Mouse (Mus musculus) thymus, postnatal 25 days (tissue): ENCODE data around the gene Krt77.

Experiments
- DNase-seq: peaks from one replicate; pipeline ENCODE4 v3.0.0; 2022

The Krt77 gene

GRCm38 (mm10) chr15:101869431-101869830, at the start of gene Krt77:
TSS of gene Krt77 (minus strand) at chr15:101869705.
- no peak for DNase-seq

GRCm38 (mm10) chr15:101916072-101916471, 46.6 kb upstream of the Krt77 start:
- no peak for DNase-seq

- no peak for DNase-seq
These were observed 35.3 kb upstream of the Krt77 start for GRCm38 (mm10) chr15:101904849-101905248.

- no peak for DNase-seq
These were observed 33.0 kb upstream of the Krt77 start for GRCm38 (mm10) chr15:101902171-101903149.

GRCm38 (mm10) chr15:101895216-101895615, 25.7 kb upstream of the Krt77 start:
- DNase-seq, result no peak

GRCm38 (mm10) chr15:101892820-101893219, 23.3 kb upstream of the Krt77 start, which contains the start of gene Krt76:
TSS of gene Krt76 (minus strand) at chr15:101892920.
- no peak for DNase-seq

- DNase-seq, result no peak
These were observed 10.3 kb upstream of the Krt77 start for GRCm38 (mm10) chr15:101879776-101880175.

GRCm38 (mm10) chr15:101878041-101878440, 8.5 kb upstream of the Krt77 start:
- DNase-seq, result no peak

- no peak for DNase-seq
These were observed 4.9 kb upstream of the Krt77 start for GRCm38 (mm10) chr15:101874383-101874782.

GRCm38 (mm10) chr15:101873231-101873630, 3.7 kb upstream of the Krt77 start:
- DNase-seq, result no peak

- DNase-seq, result no peak
These were observed 2.8 kb downstream of the Krt77 start for GRCm38 (mm10) chr15:101866754-101867153.

- no peak for DNase-seq
These were observed 8.9 kb downstream of the Krt77 start for GRCm38 (mm10) chr15:101860421-101861130.

GRCm38 (mm10) chr15:101859735-101860170, 9.8 kb downstream of the Krt77 start:
- DNase-seq, result peak; percentile 13

- DNase-seq, result no peak
These were observed 10.7 kb downstream of the Krt77 start for GRCm38 (mm10) chr15:101858673-101859425.

GRCm38 (mm10) chr15:101856696-101857095, 12.8 kb downstream of the Krt77 start:
- no peak for DNase-seq

GRCm38 (mm10) chr15:101855732-101856131, 13.8 kb downstream of the Krt77 start:
- no peak for DNase-seq

- no peak for DNase-seq
These were observed 15.2 kb downstream of the Krt77 start for GRCm38 (mm10) chr15:101854294-101854693.

- DNase-seq, result no peak
These were observed 16.9 kb downstream of the Krt77 start for GRCm38 (mm10) chr15:101852571-101852970.

- DNase-seq, result no peak
These were observed 18.8 kb downstream of the Krt77 start, which contains the start of gene Krt1 for GRCm38 (mm10) chr15:101850694-101851093. TSS of gene Krt1 (minus strand) at chr15:101850794.

GRCm38 (mm10) chr15:101845971-101846403, 23.5 kb downstream of the Krt77 start:
- DNase-seq, result peak; percentile 38

- no peak for DNase-seq
These were observed 26.3 kb downstream of the Krt77 start for GRCm38 (mm10) chr15:101843192-101843591.

GRCm38 (mm10) chr15:101834784-101835328, 34.6 kb downstream of the Krt77 start:
- DNase-seq, result no peak
